Mouse (Mus musculus) heart, postnatal 25 days (tissue): ENCODE data around the gene Fez2. TPM values are rescaled to one million over a fixed set of nuclear protein-coding genes. Genes with fewer than 3 reads are reported as not detected.

Experiments
- DNase-seq: peaks from one replicate; pipeline ENCODE4 v3.0.0; 2022; ENCODE audit warnings: low spot score
- intact Hi-C: fragments of 180-260 bp; cut with DNase I; formaldehyde crosslinking; loops from one replicate; pipeline ENCODE4 v1.15.1; 2025
- total RNA-seq, 2 experiments: library from RNA; stranded (reverse); gene quantifications; 2 replicates each; pipeline ENCODE4 v1.2.3; 2021

Gene Fez2
- total RNA-seq, 2 experiments from 2014 or later: 82.4 to 84.5 TPM

DNA sequence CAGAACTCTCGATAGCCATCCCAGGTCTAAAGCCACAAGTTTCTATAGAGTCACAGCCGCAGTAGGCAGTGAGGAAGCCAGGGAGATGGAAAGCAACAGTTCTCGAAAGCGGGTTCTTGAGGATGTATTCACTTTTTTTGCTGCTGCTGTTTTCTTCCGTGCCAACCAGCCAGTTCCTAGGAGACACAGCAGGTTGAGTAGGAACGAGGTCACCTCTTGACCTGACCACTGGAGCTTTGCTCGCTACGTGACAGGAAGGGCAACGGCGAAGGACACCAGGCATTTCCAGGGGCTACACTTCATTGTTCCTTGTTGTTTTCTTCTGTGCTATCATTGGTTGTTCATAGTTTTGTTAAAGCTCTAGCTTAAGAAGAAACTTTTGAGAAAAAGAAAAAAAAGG is 43.2 kb downstream of the Fez2 start:
- intact Hi-C loops: no loop called here

DNA sequence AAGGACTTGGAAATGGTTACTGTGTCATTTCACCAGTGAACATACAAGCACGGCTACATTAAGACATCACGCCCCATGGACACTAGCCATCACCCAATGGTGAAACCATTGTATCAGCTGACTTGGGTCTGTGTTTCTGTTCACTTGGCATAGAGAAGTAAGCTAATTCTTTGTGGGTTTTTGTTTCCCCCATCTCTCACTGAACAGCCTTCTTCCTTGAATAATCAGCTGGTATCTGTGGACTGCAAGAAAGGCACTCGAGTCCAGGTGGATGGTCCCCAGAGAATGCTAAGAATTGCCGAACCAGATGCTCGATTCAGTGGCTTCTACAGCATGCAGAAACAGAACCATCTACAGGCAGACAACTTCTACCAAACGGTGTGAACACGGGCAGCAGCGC is 44.1 kb downstream of the Fez2 start:
- no peak for DNase-seq
- intact Hi-C loops: no loop called here

More for the DNA sequence above, 43.2 kb downstream of the Fez2 start:
- DNase-seq: no peak

DNA sequence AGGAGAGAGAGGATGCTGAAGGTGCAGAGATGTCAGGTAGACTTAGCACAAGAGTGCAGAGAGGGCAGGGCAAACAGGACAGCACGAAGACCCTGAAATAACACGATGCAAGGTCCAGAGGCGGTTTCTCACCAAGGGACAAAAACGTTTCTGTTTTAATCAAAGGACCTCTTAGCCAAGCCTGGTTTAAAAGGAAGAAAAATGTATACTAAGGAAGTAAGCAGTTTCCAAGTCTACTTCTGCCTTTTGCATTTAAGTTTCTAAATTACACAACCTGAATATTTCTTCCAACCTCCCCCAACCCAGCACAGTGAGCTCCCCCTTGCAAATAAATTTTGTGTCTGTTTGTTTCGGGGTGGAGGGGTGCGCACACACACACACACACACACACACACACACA is 44.8 kb downstream of the Fez2 start:
- DNase-seq: no peak
- intact Hi-C loops: no loop called here

DNA sequence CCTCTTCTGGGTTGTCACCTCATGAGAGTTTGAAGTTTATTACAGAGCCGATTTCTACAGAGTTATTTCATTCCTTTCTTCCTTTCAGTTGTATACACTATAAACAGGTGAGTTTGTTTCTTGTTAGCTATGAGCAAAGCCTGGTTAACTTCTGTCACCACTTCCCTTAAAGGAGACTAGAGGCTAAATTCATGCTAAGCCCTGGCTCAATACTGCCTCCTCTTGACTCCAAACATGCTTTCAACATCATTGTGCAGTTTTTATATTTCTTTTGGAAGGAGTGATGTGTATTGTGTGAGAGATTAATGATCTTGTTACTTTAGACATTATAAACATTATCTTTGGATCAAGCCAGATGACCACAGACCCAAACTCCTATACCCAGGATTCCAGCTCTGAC is 47.5 kb downstream of the Fez2 start:
- intact Hi-C loops: no loop called here
- no peak for DNase-seq

DNA sequence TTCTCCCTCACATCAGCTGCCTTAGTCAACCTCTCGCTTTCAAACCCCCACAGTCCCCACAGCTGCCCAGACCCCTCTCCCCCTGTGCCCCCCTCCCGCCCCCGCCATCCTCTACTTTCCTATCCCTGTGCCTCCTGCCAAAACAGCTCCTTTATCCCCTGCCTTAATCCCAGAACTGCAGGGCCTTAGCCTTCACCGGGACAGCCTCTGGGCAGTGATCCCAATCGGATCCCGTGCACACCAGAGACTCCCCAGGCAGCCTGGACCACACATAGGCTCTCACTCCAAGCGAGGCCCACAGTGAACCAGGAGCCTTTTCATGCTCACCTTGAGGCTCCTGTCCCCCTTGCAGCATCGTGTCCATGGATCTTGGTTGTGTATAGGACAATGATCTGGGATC is 49.5 kb downstream of the Fez2 start:
- intact Hi-C loops: loop anchor here (5.0 kb wide), 1 partner anchor 49 kb away; the partner anchor contains the start of gene Fez2
- DNase-seq: no peak

DNA sequence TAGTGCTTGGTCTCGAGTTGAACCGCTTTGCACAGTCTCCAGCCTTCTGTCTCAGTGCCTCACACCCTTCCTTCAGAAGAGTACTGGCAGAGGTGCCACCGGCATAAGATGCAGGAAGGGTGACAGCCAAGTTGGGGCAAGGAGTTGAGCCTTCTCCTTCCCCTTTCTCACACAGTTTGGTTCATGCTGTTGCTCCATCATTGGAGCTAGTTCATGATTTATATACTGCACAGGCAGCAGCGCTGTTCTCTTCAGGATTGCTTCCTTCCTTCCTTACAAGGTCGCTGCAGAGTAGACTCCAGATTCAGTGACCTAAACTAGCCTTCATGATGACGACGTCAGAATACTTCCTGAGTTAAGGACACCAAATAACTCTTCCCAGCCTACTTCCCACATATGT is 51.9 kb downstream of the Fez2 start:
- intact Hi-C loops: loop anchor here (5.0 kb wide), 1 partner anchor 51 kb away; the partner anchor contains the start of gene Fez2
- no peak for DNase-seq

DNA sequence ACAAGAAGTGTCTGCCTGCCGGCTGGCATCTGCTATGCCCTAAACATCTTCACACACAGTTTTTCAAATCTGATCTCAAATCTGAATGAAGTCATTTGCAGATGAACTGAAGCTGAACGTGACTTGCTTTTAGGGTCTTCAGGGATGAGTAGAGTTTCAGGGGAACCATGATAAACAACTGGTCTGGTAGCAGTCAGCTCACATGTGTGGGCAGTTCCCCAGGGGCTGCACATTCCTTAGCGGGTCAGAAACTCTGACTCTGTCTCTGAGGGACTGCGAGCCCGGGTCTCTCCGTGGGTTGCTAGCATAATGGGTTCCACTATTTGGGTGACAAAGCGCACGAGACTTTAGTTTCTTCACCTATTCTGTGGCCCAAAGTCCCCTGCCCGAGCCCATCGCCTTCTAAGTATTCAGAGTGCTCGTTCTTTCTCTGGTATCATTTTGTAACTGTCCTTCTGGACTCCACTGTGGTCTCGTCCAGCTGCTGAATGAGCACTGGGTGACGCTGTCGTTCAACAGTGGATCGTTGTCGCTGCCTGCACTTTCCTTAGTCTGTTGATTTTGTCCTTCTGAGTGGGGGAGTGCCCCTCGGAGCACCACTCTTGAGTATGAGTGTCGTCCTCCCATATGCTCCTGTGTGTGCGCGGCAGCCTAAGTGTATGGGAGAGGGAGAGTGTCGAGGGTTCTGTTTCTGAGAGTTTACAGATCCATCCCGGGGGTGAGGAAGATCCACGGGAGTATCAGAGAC is 53.2 kb downstream of the Fez2 start:
- no peak for DNase-seq
- intact Hi-C loops: loop anchor here (5.0 kb wide), 3 partner anchors 53 to 167 kb away; partner anchors contain the start of gene Fez2

DNA sequence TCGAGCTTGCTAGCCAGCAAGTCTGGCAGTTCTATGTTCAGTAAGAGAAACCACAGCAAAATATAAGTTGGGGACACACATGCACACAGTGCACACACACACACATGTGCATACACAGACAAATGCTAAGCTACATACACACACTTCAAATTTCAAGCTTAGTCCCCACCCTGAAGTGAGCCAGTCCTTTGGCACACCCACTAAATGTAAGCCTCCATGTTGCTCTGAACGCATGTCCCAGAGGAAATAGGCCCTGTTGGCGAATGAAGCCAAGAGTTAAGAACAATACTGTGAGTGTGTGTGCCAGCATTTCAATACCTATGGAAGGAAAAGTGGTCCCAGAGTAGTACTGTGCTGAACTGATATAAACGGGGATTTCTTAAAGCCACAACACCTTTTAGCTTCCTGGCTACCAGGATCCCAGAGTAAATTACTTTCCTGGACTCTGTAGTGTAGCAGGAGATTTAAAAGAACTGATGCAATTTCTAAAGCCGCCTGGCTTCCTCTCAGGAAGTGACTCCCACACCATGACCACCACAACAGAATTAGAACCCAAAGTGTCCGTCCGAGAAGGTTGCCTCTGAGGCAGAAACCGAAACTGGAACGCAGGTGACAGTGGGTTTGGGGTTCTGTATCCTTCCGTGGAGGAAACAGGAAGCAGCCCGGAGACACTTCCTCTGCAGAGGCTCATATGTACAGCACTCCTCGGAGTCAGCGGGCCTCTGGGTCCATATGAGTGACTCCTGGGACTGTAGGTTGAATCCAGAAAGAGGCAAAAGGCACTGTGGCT is 55.8 kb downstream of the Fez2 start:
- peak; percentile 46 for DNase-seq
- intact Hi-C loops: loop anchor here (5.0 kb wide), 2 partner anchors 70 to 165 kb away; no protein-coding TSS in a partner anchor

DNA sequence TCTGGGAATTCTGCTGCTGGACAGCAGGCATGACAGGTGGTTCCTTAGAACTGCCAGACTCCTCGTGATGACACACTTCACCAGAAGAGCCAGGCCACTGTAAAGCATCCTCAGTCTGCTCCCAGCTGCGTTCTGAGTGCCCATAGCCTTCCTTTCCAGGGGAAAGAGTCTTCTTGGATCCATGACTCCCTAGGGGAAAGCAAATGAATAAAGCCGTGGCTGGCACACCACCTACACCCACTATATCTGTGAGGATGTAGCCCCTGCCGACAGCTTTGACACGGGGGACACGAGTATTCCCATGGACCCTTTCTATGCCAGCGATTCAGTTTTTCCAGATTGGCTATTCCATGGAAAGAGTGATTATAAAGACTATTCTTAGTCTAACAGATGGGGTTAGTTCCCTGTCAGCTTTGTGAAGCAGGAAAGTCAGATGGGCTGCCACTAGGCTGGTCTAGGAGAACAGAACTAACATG is 59.7 kb downstream of the Fez2 start:
- intact Hi-C loops: no loop called here

DNA sequence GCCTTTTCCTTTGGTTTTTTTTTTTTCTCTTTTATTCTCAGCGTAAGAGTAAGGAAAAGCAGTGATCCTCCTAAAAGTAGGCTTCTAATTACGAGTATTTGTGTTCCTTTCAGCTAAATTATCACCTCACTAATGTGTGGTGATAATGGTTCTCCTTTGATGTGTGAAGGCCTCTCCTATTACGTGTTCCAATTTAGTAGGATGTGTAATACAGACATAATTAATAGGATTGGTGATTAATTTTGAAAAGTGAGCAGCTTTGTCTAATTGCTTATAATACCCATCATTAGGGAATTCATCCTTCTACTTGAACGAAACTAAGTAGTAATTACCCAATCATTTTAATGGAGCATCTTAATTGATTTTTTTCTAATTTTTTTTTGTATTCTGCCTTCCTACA is 60.2 kb downstream of the Fez2 start:
- DNase-seq: no peak
- intact Hi-C loops: no loop called here

More for the DNA sequence above, 59.7 kb downstream of the Fez2 start:
- no peak for DNase-seq

DNA sequence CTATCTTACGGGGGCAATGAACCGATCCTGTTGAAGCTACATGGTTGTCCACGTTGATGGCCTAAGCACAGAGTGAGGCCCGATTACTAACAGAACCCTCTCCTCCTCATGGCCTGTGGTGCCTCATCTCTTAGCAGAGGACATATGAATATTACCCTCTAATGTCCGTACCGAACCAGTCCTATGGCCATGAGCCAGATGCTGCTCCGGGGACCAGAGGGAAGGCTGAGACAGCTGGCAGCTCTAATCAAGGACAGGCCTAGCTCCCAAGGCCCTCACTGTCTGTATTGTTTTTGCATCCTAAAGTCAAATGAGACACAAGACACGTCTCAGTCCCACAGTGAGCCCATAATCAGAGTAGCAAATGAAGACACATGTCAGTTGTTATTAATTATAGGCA is 62.3 kb downstream of the Fez2 start:
- intact Hi-C loops: no loop called here
- DNase-seq: no peak

DNA sequence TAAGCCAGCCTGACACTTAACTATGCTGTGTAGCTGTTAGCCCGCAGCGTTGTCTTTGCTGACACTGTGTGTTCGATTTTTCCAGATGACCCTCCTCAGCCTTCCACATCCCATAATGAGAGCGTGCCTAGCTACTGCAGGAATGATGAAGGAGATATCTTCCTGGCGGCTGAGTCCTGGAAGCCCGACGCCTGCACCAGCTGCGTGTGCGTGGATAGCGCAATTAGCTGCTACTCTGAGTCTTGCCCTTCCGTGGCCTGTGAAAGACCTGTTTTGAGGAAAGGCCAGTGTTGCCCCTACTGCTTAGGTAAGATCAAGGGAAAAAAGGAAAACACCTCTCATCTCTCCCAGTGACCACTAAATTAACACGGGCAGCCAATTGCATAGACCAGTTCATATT is 63.1 kb downstream of the Fez2 start:
- no peak for DNase-seq
- intact Hi-C loops: no loop called here

DNA sequence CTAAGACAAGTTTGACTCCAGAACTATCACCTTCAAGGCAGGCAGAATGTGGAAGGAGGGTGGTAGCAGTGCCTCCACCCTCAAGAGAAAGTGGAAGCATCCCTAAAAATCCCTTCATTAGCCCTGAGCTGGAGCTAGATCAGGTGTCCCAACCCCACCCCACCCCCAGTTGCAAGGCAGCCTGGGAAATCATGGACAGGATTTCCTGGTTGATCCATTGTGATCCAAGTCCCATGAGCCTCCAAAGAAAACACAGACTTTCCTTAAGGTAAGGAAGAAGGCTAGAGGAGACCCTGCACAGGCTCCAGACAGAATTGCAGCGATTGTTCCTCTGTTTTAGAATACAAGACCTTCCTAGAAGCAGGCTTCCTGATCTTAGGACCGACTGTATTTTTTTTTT is 63.5 kb downstream of the Fez2 start:
- no peak for DNase-seq
- intact Hi-C loops: no loop called here

DNA sequence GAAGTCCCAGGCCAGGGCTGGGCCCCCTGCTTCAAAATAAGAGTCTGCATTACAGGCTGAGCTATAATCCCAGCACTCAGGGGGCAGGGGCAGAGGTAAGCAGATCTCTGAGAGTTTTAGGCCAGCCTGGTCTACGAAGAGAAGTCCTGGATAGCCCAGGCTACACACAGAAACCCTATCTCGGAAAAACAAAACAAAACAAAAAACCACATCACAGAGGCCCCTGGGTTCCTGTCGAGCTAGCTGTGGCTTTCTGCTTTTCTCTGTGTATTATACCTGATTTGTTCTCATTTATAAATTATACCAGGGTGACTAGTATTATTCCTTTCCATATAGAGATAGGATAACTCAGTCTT is 65.5 kb downstream of the Fez2 start:
- intact Hi-C loops: no loop called here
- no peak for DNase-seq

DNA sequence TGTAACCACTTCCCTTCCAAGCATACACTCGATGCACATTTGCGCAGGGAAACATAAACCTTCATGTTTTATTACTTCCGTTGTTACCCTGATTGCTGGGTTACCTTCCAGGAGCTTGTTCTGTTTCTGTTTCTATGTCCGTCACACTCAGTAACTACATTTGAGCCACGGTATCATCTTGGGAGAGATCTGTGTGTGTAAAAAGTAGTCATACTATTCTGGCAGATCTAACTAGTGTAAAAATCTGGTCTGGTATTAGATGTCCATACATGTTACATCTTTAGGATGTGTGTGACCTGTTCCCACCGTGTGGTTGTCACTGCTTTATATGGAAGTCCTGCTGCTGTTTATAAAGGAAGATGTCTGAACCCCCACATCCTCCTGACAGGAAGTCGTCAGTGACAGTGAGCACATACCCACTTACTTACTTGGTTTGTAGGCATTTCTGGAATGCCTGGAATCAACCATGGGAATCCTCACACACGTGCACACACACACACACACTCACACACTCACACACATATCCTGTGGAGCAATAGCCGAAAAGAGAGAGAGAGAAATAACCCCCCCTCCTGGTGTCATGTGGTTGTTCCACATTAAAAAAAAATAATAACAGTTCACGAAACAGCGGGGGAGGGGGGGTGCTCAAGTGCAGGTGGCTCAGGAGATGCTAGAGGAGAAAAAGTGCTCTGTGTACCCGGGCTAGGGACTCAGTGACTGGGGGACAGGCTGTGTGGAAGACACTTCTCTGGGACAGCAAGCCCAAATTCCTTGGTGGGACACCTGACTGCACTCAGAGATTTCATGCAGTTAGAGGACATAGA is 66.1 kb downstream of the Fez2 start:
- intact Hi-C loops: no loop called here
- DNase-seq: no peak

DNA sequence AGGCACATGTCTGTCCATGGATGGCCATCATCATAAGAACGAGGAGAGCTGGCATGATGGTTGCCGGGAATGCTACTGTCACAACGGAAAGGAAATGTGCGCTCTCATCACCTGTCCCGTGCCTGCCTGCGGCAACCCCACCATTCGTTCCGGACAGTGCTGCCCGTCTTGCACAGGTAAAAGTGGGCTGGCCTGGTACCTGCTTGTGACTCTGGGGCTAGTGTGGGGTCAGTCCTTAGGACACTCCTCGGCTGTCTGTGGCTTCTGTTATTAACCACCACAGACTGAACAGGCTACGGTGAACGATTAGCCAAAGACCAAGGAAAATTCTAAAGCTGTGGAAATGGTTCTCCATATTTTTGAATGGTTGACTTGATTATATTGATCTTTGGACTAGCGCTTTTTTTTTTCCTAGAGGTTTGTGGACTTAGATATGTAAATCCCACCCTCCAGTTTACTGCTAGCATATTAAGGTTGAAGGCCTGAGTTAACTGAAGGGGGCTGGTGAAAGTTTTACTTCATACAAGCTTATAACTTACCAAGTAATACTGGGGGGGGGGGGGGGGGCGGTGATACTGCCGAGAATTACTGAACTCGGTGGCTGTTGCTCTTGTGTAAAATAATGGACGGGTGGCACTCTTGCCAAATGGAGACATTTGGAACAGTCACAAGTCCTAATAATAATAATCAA is 70.7 kb downstream of the Fez2 start:
- intact Hi-C loops: no loop called here
- DNase-seq: no peak

DNA sequence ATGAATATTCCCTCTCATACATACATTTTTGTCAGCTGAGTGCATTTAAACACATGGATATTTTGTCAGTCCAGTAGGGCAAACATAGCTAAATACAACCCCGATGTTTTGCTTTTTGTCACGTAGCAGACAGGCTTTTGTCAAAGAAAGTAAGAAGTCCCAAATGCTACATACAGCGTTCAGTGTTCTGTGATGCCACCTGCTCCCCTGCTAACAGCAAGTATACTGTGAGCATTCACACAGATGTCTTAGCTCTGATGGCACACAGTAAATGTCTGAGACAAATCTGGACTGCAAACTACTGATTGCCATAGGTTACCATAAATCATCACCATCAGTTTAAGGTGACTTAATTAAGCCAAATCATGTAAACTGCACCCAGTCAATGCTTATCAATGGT is 74.3 kb downstream of the Fez2 start:
- no peak for DNase-seq
- intact Hi-C loops: no loop called here

DNA sequence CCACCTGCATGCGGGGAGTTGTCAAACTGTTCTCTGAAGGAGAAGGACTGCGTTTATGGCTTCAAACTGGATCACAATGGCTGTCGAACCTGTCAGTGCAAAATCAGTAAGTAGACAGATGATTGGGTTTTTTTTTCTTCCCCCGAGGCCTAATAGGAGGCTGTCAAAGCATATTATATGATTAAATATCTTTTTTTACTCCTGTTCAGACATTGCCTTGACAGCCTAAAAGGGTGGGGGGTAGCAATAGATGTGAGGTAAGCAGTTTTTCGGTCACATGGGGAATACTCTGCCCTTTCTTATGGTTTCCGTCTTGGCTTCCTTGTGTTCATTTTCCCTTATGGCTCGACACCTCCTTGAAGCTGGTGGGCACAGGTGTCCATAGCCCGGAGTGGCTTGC is 82.7 kb downstream of the Fez2 start:
- no peak for DNase-seq
- intact Hi-C loops: no loop called here

DNA sequence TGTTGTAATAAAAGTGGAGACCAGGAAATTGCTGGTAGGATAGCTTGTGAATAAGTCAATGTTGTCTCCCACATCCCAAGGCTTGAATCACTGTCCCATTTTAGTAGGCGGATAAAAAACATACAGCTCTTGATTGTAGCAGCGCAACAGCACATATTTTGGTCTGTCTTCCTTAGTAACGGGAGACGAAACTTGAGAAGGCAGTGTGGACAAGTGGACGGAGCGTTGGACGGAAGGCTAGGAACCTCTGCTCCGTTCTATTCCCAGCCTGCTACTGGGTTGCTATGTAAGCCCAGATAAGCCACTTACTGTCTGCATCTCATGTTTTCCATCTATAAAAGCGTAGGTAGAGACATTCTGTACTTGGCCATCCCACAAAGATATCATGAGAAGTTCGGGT is 84.7 kb downstream of the Fez2 start:
- intact Hi-C loops: no loop called here
- DNase-seq: no peak

DNA sequence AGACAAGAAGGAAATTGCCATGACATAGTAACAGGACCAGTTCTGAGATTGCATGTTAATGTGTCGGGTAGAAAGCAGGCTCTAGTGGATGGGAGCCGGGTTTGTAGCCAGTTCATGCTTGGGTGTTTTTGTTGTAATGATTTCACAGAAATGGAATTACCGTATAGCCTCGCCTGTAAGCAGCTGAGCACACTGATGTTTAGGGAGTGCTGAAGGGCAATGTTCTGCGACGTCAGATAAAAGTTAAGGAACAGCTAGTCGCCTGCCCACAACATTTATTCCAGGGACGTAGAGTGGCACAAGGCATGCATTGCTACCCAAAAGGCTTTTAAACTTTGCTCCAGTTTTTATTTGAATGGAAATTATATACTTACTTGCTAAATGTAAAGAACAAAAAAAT is 86.5 kb downstream of the Fez2 start:
- intact Hi-C loops: no loop called here
- DNase-seq: no peak
